Mouse (Mus musculus): ENCODE measurements around the gene Ddx59. TPM values are rescaled to one million over a fixed set of nuclear protein-coding genes. Genes with fewer than 3 reads are reported as not detected.

Gene Ddx59
- total RNA-seq, 2 experiments from 2014 or later: 10.5 to 12.0 TPM

DNA sequence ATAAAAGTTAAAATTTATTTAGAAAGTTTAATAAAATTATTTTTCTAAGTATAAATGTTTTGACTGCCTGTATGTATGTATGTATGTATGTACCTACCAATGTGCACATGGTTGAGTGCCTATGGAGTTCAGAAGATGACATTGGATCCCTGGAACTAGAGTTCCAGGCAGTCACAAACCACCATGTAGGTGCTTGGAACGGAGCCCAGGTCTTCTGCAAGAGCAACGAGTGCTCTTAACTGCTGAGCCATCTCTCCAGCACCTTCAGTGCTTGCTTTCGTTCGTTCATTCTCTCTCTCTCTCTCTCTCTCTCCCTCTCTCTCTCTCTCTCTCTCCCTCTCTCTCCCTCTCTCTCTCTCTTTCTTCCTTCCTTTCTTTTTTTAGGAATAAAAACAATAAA is 32.3 kb downstream of the Ddx59 start:
- no peak for DNase-seq (ENCODE audit: extremely low spot score in 1 of 2, low spot score in 1 of 2)

DNA sequence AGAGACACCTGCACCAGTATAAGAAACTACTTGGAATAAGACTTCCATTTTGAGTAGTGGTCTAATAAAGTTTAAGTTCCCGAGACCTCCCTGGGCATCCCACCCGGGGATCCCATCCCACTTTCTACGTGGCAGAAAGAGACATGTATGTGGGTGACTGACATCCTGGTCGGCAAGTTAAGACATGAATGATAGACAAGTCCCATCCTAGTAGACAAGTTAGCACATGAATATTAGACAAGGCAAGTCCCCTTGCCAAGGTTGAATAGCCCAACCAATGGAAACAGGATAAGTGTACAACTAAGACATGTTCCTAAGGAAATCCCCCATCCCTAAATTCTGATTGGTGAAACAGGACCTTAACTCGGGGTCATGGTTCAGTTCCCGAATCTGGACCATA is 34.5 kb downstream of the Ddx59 start:
- DNase-seq (ENCODE audit: extremely low spot score in 1 of 2, low spot score in 1 of 2): no peak

DNA sequence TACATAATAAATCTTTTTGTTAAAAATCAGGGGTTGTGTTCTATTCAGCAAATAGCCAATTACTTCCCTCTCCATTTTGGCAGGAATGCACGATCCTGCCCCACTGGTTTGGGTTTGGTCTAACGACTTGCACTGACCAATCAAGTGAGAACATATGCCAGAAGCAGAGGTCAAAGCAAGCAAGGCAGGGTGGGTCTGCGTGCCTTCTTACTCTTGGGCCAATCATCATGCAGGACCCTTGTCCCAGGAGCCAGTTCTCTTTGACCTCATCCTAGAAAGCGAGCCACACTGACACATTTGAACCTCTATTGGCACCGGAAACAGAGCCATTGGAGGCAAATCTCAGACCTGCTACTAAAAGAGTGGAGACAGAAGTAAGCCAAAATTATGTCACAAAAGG is 35.1 kb downstream of the Ddx59 start:
- no peak for DNase-seq (ENCODE audit: extremely low spot score in 1 of 2, low spot score in 1 of 2)

DNA sequence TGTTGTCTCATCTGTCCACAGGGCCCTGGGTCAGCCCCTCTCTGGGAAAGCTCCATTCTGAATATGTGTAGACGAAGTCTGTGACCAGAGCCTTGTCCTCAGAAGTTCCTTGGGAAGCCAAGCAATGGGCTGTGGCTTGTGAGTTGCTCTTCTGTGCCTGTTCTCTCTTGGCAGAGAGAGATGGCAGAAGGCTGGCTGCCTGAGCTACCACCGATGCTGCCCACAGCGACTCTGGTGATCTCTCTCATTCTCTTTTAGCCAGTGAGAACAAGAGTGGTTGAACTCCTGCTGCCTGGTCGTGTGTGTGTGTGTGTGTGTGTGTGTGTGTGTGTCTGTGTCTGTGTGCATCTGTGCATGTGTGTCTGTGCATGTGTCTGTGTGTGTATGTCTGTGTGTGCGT is 37.4 kb downstream of the Ddx59 start:
- no peak for DNase-seq (ENCODE audit: extremely low spot score in 1 of 2, low spot score in 1 of 2)

DNA sequence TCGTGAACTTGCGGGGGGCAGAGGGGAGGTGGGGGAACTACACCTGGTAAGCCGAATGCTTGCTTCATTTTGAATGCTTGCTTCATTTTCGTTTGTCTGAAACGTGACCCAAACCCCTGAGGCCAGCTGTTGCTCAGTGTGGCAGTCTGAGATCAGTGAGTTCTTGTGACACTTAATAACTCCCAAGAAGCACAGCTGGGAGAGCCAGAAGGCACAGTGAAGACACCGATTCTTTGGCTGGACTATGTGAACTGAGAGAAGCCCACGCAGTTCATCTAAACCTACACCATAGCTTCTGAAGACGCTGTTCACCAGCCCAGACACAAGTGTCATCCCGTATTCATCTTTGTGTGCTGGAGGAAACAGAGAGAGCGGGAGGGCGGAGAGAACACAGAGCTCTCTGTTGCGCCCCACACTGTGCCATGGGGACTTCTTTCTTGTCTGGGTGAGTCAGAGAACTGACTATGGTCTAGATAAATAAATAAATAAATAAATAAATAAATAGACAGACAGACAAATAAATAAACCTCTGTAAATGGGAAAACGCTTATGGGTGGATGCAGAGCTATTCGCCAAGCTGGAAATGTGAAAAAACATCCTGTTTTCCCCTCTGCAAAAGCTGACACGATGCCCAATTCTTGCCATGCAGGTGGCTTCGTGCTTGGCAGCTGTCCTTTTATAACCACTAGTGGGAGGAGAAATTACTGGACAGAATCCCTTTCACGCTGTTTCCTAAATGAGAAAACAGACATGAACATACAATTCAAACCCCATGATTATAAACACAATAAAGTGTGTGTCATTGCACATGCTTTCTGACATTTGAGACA is 40.9 kb downstream of the Ddx59 start:
- no peak for DNase-seq (ENCODE audit: extremely low spot score in 1 of 2, low spot score in 1 of 2)

DNA sequence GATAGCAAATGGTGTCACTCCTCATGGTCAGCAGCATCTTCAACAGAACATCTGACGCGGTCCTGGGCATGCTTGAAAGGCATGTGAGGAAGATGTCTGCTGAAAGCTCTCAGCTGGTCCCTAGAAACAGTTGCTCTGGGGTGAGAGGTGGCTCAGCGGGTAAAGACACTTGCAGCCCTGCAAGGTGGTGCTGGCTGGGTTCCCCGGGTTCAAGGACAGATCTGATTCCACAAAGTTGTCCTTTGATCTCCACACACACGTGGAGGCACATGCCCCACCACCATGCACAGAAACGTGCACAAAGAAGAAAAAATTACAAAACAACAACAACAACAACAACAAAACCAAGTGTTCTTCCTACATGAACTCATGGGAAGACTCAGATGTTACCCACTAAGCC is 41.7 kb downstream of the Ddx59 start:
- no peak for DNase-seq (ENCODE audit: extremely low spot score in 1 of 2, low spot score in 1 of 2)

DNA sequence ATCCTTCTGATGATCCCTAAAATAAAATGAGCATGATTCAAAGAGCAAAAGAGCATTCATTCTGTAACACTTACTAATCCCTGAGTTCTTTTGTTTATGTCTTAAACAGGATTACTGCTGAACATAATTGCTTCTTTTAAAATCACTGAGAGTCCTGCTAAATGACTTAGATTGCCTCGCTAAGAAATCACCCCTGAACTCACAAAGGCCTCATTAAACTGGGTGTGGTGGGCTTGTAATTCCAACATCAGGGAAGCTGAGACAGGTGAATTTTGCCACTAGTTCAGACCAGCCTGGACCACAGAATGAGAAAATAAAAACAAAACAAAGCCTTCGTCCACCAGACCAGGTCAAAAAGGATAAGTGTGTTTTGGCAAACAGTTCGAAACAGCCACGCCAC is 42.3 kb downstream of the Ddx59 start:
- no peak for DNase-seq (ENCODE audit: extremely low spot score in 1 of 2, low spot score in 1 of 2)

DNA sequence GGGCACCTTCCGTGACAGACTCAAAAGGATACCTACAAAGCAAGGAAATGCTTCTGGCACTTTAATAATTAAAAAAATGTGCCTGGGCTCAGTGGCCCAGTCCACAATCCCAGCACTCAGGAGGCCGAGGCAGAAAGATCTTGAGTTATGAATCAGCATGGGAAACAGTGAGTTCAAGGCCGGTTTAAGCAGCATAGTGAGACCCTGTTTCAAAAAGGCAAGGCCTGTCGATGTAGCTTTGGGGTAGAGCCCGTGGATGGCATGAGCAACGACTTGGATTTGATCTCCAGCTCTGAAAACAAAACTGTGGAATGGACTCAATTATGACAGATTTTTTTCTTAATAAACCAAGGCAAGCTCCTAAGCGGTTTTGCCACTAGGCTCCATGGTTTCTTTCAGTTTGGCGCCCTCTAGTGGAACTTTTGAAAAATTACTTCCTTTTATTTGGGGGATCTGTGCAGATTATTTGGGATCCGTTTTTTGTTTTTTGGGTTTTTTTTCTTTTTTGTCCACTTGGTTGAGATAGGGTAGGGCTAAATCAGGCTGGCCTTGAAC is 43.7 kb downstream of the Ddx59 start:
- DNase-seq (ENCODE audit: extremely low spot score in 1 of 2, low spot score in 1 of 2): no peak

DNA sequence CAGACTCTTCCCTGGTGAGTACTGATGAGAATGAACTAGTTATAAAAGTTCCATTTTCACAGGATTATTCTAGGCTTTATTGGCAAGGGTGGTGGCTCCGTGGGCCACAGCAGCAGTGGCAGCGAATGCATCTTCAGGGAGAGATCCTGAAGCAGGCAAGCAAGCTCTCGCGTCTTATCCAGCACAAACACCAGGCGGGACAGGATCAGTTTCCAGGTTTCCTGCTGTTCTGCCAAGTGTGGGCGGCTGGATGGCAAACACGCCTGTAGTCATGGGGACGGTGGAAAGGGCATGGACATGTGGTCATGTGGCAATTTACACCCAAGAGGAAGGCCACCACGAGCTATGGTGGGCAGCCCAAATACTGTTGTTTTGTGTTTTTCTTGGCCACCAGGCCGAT is 47.4 kb downstream of the Ddx59 start:
- no peak for DNase-seq (ENCODE audit: extremely low spot score in 1 of 2, low spot score in 1 of 2)

DNA sequence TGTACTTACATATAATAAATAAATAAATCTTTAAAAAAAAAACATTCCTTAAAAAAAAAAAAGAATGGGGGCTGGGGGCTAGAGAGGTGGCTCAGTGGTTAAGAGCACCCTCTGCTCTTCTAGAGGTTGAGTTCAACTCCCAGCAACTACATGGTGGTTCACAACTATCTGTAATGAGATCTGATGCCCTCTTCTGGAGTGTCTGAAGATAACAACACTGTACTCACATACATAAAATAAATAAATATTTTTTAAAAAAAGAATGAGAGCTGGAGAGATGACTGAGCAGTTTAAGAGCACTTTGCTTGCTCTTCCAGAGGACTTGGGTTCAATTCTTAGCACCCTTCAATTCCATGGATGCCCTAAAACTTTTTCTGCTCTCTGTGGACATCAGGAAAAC is 50.1 kb downstream of the Ddx59 start:
- DNase-seq (ENCODE audit: extremely low spot score in 1 of 2, low spot score in 1 of 2): no peak

DNA sequence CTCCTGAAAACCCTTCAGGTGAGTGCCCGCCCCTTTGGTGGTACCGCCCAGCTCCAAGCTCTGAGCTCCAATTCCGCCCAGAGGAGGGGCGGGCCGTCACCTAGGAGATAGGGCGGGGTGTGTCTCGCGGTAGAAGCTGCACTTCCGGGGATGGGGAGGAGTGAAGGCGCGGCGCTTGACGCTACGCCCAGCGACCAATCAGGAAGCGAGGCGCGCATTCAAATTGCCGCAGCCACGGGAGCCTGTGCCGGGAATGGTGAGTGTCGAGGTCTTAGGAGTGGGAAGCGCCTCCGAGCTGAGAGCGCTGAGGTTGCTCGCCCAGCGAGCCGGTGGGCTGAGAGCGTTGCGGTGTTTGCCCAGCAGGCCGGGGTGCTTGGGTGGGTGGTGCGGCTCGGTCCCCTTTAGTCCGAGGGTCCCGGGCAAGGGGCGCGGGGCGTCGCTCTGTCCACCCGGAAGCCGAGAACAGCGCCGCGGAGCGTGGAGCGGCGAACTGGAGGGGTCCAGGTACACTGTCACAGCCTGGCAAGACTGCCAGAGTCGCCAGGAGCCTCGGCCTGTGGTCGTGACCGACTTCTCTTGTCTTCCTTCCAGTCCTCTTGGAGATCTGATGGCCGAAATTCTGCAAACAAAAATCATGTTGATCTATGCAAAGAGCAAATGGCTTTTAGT is 51.2 kb downstream of the Ddx59 start, which contains the start of gene Kif14:
Gene Kif14, plus strand, starts transcription at position 201 of the 669 bp plus-strand sequence.
- peak; percentile 68 to 91 for DNase-seq (ENCODE audit: extremely low spot score in 1 of 2, low spot score in 1 of 2)

DNA sequence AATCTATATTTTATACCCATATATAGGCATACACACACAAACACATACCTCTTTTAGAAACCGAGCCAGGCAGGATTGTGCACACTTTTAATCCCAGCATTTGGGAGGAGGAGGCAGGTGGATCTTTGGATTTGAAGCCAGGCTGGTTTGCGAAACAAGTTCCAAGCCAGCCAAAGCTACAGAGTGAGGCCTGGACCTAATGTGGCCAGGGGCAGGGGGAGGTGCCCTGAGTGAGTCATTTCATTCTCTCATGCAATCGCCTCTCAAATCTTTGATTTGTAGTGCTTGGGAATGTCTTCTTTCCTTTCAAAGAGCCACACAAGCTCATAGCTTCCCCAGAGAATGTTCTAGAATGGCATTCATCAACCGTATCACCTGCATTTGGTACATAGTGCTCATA is 54.3 kb downstream of the Ddx59 start:
- no peak for DNase-seq (ENCODE audit: extremely low spot score in 1 of 2, low spot score in 1 of 2)

DNA sequence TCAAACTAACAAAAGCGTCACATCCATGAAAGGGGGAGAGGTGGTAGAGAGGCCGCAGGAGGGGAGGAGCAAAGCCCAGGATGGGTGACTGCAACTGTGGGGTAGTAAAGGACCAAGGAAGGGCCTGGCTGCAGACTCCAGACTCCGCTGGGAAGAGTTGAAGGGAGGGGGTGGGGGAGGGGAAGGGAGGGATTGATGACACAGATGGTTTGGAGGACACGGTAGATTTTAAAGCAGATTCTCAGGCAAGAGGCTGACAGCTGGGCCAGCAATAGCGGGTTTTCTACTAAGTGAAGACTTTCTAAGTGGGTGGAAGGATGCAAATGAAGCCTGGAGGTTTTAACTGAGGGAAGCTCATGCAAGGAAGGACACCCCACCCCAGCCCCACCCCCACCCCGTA is 55.4 kb downstream of the Ddx59 start:
- no peak for DNase-seq (ENCODE audit: extremely low spot score in 1 of 2, low spot score in 1 of 2)

Other genes starting within 250 kb of the Ddx59 start
- gene Mroh3, start 202.4 kb upstream of the Ddx59 start, total RNA-seq (2021): 1 to 10 TPM in 1 of 2 experiments, under 1 TPM in 1; 0.86 to 2.0 TPM
- 1 to 10 TPM; 4.5 to 5.8 TPM for gene Inava, start 181.0 kb upstream of the Ddx59 start, total RNA-seq (2021)
- 1 to 10 TPM; 6.6 to 7.5 TPM for gene Gpr25, start 154.4 kb upstream of the Ddx59 start, total RNA-seq (2021)
- 100 to 1,000 TPM; 132 to 142 TPM for gene Camsap2, start 69.2 kb upstream of the Ddx59 start, total RNA-seq (2021)
- under 1 TPM; 0.26 to 0.39 TPM for gene Kif14, start 51.1 kb downstream of the Ddx59 start, total RNA-seq (2021)
- gene Zfp281, start 209.6 kb downstream of the Ddx59 start, total RNA-seq (2021): 10 to 100 TPM; 34.3 to 36.5 TPM

Measured in layer of hippocampus, postnatal 25 days (tissue).